Mouse (Mus musculus): ENCODE measurements around the gene Msh6. TPM values are rescaled to one million over a fixed set of nuclear protein-coding genes. Genes with fewer than 3 reads are reported as not detected.
A peak's percentile ranks its signal among the peaks of the same experiment; 100 is the strongest.

The Msh6 gene
- polyA plus RNA-seq, 1 experiment from 2014 or later: 11.7 TPM

DNA sequence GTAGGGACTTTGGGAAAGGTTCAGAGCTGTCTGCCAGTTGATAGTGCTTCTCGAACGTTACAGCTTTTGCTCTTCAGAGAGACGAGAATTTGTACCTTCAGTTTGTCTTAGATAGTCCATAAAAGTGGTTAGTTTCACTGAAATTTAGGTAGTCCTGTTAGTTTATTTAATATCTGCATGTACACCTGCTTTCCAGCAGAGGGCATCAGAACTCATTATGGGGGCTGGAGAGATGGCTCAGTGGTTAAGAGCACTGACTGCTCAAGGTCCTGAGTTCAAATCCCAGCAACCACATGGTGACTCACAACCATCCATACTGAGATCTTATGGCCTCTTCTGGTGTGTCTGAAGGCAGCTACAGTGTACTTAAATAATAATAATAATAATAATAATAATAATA, 7.2 kb downstream of the Msh6 start:
- 81% methylated on average over 3 of the region's 3 CpGs for WGBS (ENCODE audit: insufficient replicate concordance)
- Histone ChIP-seq H3K27me3 (ENCODE audit: insufficient read depth, low read length) (no peaks in the 10 kb centered on the region), H3K4me3 (ENCODE audit: low read depth, low read length) (no peak overlapping the region), H3K4me1 (ENCODE audit: insufficient read depth) (0 out of 2 replicates have a peak, but pooled peaks cover 4% of the 10 kb centered on the region), H3K27ac (ENCODE audit: low read depth) (no peak overlapping the region), H3K9ac (replicated peaks) (no peak overlapping the region), H3K4me2 (ENCODE audit: low read depth, low read length) (no peak overlapping the region), H3K36me3 (replicated peaks; ENCODE audit: insufficient read depth, low read length) (peaks cover 42% of the 10 kb centered on the region), H3K9me3 (ENCODE audit: low read length) (no peaks in the 10 kb centered on the region)
- ATAC-seq: no peak
- TF ChIP-seq CTCF (IDR thresholded peaks at IDR 0.05; ENCODE audit: low read depth) (peak; percentile 56), EP300 (IDR thresholded peaks at IDR 0.05; ENCODE audit: low read depth) (no peak)
- DNase-seq: no peak

DNA sequence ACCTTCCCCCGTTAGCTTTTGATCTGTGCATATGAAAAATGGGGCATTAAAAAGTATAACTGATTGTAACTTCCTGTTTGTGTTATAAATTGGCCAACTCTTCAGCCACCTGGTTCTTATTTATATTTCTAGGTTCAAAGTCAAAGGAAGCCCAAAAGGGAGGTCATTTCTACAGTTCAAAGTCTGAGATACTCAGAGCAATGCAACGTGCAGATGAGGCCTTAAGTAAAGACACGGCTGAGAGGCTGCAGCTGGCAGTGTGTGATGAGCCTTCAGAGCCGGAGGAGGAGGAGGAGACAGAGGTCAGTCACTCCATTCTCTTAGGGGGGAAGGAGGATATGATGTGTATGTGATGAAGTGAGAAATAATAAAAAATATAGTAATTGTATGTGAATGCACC, 8.5 kb downstream of the Msh6 start:
- peak; percentile 40; the same call in 1 of the 2 replicates for ATAC-seq
- no peak for DNase-seq
- WGBS (ENCODE audit: insufficient replicate concordance): 41% methylated on average over 4 of the region's 4 CpGs
- H3K4me3 ChIP-seq (ENCODE audit: low read depth, low read length): no peak overlapping the region
- H3K36me3 ChIP-seq (replicated peaks; ENCODE audit: insufficient read depth, low read length): peaks cover 46% of the 10 kb centered on the region
- H3K9ac ChIP-seq (replicated peaks): no peak overlapping the region
- H3K27ac ChIP-seq (ENCODE audit: low read depth): peak overlapping the region; percentile 31
- TF ChIP-seq EP300 (IDR thresholded peaks at IDR 0.05; ENCODE audit: low read depth) (no peak), CTCF (IDR thresholded peaks at IDR 0.05; ENCODE audit: low read depth) (no peak)
- H3K4me1 ChIP-seq (ENCODE audit: insufficient read depth): 0 out of 2 replicates have a peak, but pooled peaks cover 4% of the 10 kb centered on the region
- no peak overlapping the region for H3K4me2 ChIP-seq (ENCODE audit: low read depth, low read length)
- H3K9me3 ChIP-seq (ENCODE audit: low read length): no peaks in the 10 kb centered on the region
- no peaks in the 10 kb centered on the region for H3K27me3 ChIP-seq (ENCODE audit: insufficient read depth, low read length)

DNA sequence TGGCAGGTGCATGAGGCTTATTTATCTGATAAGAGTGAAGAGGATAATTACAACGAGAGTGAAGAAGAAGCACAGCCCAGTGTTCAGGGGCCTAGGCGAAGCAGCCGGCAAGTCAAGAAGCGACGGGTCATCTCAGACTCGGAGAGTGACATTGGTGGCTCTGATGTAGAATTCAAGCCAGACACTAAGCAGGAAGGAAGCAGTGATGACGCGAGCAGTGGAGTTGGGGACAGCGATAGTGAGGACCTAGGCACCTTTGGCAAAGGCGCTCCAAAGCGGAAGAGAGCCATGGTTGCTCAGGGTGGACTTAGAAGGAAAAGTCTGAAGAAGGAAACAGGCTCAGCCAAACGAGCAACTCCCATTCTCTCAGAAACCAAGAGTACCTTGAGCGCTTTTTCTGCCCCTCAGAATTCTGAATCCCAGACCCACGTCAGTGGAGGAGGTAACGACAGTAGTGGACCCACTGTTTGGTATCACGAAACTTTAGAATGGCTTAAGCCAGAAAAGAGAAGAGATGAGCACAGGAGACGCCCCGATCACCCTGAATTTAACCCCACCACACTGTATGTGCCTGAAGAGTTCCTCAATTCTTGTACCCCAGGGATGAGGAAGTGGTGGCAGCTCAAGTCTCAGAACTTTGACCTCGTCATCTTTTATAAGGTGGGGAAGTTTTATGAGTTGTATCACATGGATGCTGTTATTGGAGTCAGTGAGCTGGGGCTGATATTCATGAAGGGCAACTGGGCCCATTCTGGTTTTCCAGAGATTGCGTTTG, 9.8 kb downstream of the Msh6 start:
- Histone ChIP-seq H3K9ac (replicated peaks) (no peak overlapping the region), H3K4me2 (ENCODE audit: low read depth, low read length) (no peak overlapping the region), H3K27ac (ENCODE audit: low read depth) (no peak overlapping the region), H3K4me1 (ENCODE audit: insufficient read depth) (0 out of 2 replicates have a peak, but pooled peaks cover 4% of the 10 kb centered on the region), H3K9me3 (ENCODE audit: low read length) (no peaks in the 10 kb centered on the region), H3K27me3 (ENCODE audit: insufficient read depth, low read length) (no peaks in the 10 kb centered on the region), H3K36me3 (replicated peaks; ENCODE audit: insufficient read depth, low read length) (peaks cover 59% of the 10 kb centered on the region), H3K4me3 (ENCODE audit: low read depth, low read length) (no peak overlapping the region)
- DNase-seq (no peak), ATAC-seq (peak; percentile 42; the same call in 1 of the 2 replicates)
- no peak for TF ChIP-seq EP300 (IDR thresholded peaks at IDR 0.05; ENCODE audit: low read depth)
- no peak for TF ChIP-seq CTCF (IDR thresholded peaks at IDR 0.05; ENCODE audit: low read depth)
- whole genome bisulfite sequencing (ENCODE audit: insufficient replicate concordance): 80% methylated on average over 20 of the region's 20 CpGs

DNA sequence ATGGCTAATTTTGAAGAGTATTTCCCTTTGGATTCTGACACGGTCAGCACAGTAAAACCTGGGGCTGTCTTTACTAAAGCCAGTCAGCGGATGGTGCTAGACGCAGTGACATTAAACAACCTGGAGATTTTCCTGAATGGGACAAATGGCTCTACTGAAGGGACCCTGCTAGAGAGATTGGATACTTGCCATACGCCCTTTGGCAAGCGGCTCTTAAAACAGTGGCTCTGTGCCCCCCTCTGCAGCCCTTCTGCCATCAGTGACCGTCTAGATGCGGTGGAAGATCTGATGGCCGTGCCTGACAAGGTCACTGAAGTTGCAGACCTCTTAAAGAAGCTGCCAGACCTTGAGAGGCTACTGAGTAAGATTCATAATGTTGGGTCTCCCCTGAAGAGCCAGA, 11.1 kb downstream of the Msh6 start:
- H3K27ac ChIP-seq (ENCODE audit: low read depth): no peak overlapping the region
- no peak overlapping the region for H3K4me3 ChIP-seq (ENCODE audit: low read depth, low read length)
- WGBS (ENCODE audit: insufficient replicate concordance): 90% methylated on average over 8 of the region's 8 CpGs
- peaks cover 63% of the 10 kb centered on the region for H3K36me3 ChIP-seq (replicated peaks; ENCODE audit: insufficient read depth, low read length)
- no peak for TF ChIP-seq CTCF (IDR thresholded peaks at IDR 0.05; ENCODE audit: low read depth)
- no peaks in the 10 kb centered on the region for H3K9me3 ChIP-seq (ENCODE audit: low read length)
- DNase-seq (no peak), ATAC-seq (no peak)
- no peaks in the 10 kb centered on the region for H3K27me3 ChIP-seq (ENCODE audit: insufficient read depth, low read length)
- H3K4me2 ChIP-seq (ENCODE audit: low read depth, low read length): no peak overlapping the region
- no peak overlapping the region for H3K9ac ChIP-seq (replicated peaks)
- H3K4me1 ChIP-seq (ENCODE audit: insufficient read depth): 0 out of 2 replicates have a peak, but pooled peaks cover under 1% of the 10 kb centered on the region

DNA sequence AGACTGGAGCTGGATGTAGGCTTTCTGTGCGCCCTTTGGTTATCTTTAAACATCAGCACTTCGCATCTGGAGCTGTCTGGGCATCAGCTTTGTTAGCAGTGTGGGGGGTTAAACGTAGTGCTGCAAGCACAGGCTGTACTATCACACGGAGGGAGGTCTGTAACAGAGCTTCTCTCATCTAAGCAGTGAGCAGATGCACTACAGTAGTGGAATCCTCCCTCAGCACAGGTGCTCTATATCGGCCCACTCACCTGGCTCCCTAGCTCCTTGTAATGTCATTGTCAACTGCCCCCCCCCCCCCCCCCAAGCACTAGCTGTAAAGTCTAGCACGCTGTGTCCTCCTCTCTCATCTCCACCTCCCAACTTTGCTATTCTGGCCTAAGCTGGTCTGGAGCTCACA, 12.6 kb downstream of the Msh6 start:
- H3K27me3 ChIP-seq (ENCODE audit: insufficient read depth, low read length): no peaks in the 10 kb centered on the region
- no peak overlapping the region for H3K4me3 ChIP-seq (ENCODE audit: low read depth, low read length)
- H3K4me1 ChIP-seq (ENCODE audit: insufficient read depth): no peaks in the 10 kb centered on the region
- H3K9me3 ChIP-seq (ENCODE audit: low read length): no peaks in the 10 kb centered on the region
- H3K36me3 ChIP-seq (replicated peaks; ENCODE audit: insufficient read depth, low read length): peaks cover 72% of the 10 kb centered on the region
- whole genome bisulfite sequencing (ENCODE audit: insufficient replicate concordance): 71% methylated on average over 6 of the region's 6 CpGs
- ATAC-seq (no peak), DNase-seq (no peak)
- H3K4me2 ChIP-seq (ENCODE audit: low read depth, low read length): no peak overlapping the region
- no peak overlapping the region for H3K9ac ChIP-seq (replicated peaks)
- TF ChIP-seq CTCF (IDR thresholded peaks at IDR 0.05; ENCODE audit: low read depth): no peak
- no peak for TF ChIP-seq EP300 (IDR thresholded peaks at IDR 0.05; ENCODE audit: low read depth)
- no peak overlapping the region for H3K27ac ChIP-seq (ENCODE audit: low read depth)

DNA sequence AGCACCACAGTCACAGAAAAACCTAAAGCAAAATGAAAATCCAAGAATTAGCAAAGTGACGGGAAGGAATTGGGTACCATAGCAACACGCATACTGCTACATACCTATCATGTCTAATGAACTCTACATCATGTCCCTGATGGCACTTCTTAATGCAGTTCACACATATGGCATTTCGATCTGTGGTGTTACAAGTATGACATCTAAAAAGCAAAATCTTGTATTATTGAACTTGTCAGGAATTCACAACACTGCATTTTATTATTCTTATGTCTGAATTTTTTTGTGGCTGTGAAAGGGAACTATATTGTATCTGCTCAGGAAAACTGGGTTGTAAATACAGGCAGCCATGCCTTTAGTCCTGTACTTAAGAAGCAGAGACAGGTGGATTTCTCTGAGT, 17.3 kb downstream of the Msh6 start:
- Histone ChIP-seq H3K27me3 (ENCODE audit: insufficient read depth, low read length) (no peaks in the 10 kb centered on the region), H3K36me3 (replicated peaks; ENCODE audit: insufficient read depth, low read length) (peaks cover 86% of the 10 kb centered on the region), H3K4me3 (ENCODE audit: low read depth, low read length) (no peak overlapping the region), H3K9ac (replicated peaks) (no peak overlapping the region), H3K27ac (ENCODE audit: low read depth) (no peak overlapping the region), H3K4me2 (ENCODE audit: low read depth, low read length) (no peak overlapping the region), H3K9me3 (ENCODE audit: low read length) (no peaks in the 10 kb centered on the region), H3K4me1 (ENCODE audit: insufficient read depth) (no peaks in the 10 kb centered on the region)
- WGBS (ENCODE audit: insufficient replicate concordance): 93% methylated on average over 3 of the region's 3 CpGs
- ATAC-seq (no peak), DNase-seq (no peak)
- TF ChIP-seq EP300 (IDR thresholded peaks at IDR 0.05; ENCODE audit: low read depth): no peak
- no peak for TF ChIP-seq CTCF (IDR thresholded peaks at IDR 0.05; ENCODE audit: low read depth)

All from liver, postnatal 0 days (tissue).